Mouse (Mus musculus) hindbrain, embryonic 10.5 days (tissue): Measurements from ENCODE around the gene Kcnip1. TPM values are rescaled to one million over a fixed set of nuclear protein-coding genes. Genes with fewer than 3 reads are reported as not detected.

Experiments
- DNase-seq: peaks from one replicate; pipeline ENCODE4 v3.0.0-alpha.2; 2017; ENCODE audit warnings: low spot score
- H3K27ac ChIP-seq: fragments of 300-500 bp; sonication (generic); 2 replicates; pipeline ENCODE4 v1.5.1; 2016; ENCODE audit warnings: mild to moderate bottlenecking, moderate library complexity
- H3K27me3 ChIP-seq: fragments of 300-500 bp; sonication (generic); 2 replicates; pipeline ENCODE4 v1.6.1; 2016; ENCODE audit warnings: mild to moderate bottlenecking; ENCODE audit not compliant: poor library complexity, insufficient read depth, severe bottlenecking
- H3K36me3 ChIP-seq: fragments of 300-500 bp; sonication (generic); 2 replicates; pipeline ENCODE4 v1.6.1; 2016; ENCODE audit warnings: mild to moderate bottlenecking, moderate library complexity
- H3K4me1 ChIP-seq: fragments of 300-500 bp; sonication (generic); replicated peaks from 2 replicates; pipeline ENCODE4 v1.6.1; 2016; ENCODE audit warnings: mild to moderate bottlenecking
- H3K4me3 ChIP-seq: fragments of 300-500 bp; sonication (generic); 2 replicates; pipeline ENCODE4 v1.5.1; 2016; ENCODE audit warnings: mild to moderate bottlenecking, moderate library complexity
- H3K9me3 ChIP-seq: fragments of 300-500 bp; sonication (generic); 2 replicates; pipeline ENCODE4 v1.6.1; 2016; ENCODE audit warnings: mild to moderate bottlenecking, moderate library complexity
- WGBS: fragments of 180-500 bp; shearing (Covaris S2); methylation state at CpG from one replicate; pipeline ENCODE4 v1.1.7; 2016; 5-methylcytosine and 5-hydroxymethylcytosine counted together
- polyA plus RNA-seq: library from polyadenylated mRNA; unstranded; fragments of >200 nt; fragmentation: Nextera tagmentation; extraction: Ambion mirVana; gene quantifications from 2 replicates; pipeline ENCODE4 v1.2.1, GENCODE M21; 2016

Gene Kcnip1
- polyA plus RNA-seq, 1 experiment from 2014 or later: 9.5 TPM

GRCm38 (mm10) chr11:33627136-33627742 lies 365.7 kb downstream of the Kcnip1 start:
- no peaks in the 10 kb centered on the region for H3K27me3 ChIP-seq
- no peak for DNase-seq
- WGBS: 90% methylated on average over 4 of the region's 4 CpGs
- no peaks in the 10 kb centered on the region for H3K36me3 ChIP-seq
- no peaks in the 10 kb centered on the region for H3K9me3 ChIP-seq
- H3K27ac ChIP-seq: no peak overlapping the region
- H3K4me3 ChIP-seq: no peak overlapping the region
- H3K4me1 ChIP-seq: no peaks in the 10 kb centered on the region

DNA sequence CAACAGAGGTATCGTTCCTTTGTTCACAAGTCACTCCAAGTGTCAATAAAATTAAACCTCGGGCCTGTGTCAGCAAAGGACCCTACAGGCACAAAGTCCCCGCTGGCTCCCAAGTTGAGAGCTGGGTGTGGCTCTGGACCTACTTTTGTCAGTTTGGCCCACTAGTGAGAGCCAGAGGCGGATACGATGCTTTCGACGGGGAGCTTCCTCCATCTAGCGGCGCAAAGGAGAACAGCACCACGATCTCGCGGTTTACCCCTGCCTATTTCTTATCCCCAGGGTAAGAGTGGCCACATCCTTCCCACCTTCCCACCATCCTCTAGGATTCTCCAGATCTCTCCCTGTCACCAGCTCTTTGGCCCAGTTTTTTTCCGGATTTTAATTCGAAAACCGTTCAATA lies 378.7 kb downstream of the Kcnip1 start:
- no peaks in the 10 kb centered on the region for H3K9me3 ChIP-seq
- H3K4me1 ChIP-seq: no peaks in the 10 kb centered on the region
- no peak overlapping the region for H3K27ac ChIP-seq
- H3K27me3 ChIP-seq: no peaks in the 10 kb centered on the region
- H3K36me3 ChIP-seq: no peaks in the 10 kb centered on the region
- WGBS: 9% methylated on average over 15 of the region's 15 CpGs
- no peak overlapping the region for H3K4me3 ChIP-seq
- DNase-seq: peak; percentile 82

DNA sequence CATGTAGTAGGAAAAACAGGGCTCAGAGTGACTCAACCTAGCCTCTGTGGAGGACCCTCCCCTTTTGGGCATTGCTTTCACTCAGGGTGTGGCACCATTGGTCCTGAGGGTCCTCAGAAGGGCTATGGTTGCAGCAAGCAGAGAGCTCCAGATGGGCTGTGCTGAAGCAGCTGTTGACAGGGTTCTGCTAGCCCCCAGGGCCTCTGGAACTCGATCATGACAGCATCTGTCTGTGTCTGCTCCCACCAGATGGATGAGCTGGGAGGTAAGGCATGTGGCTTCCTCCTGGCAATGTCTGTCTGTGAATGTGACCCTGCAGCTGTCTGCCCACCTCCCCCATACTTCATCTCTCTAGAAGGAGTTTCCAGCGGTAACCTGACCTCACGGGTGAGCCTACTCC lies 385.2 kb downstream of the Kcnip1 start:
- Histone ChIP-seq H3K27me3 (no peaks in the 10 kb centered on the region), H3K4me3 (no peak overlapping the region), H3K27ac (peak overlapping the region; percentile 59; the same call in 1 of the 2 replicates), H3K36me3 (no peaks in the 10 kb centered on the region), H3K4me1 (peaks cover 18% of the 10 kb centered on the region), H3K9me3 (no peaks in the 10 kb centered on the region)
- 35% methylated on average over 3 of the region's 3 CpGs for WGBS
- DNase-seq: peak; percentile 60

DNA sequence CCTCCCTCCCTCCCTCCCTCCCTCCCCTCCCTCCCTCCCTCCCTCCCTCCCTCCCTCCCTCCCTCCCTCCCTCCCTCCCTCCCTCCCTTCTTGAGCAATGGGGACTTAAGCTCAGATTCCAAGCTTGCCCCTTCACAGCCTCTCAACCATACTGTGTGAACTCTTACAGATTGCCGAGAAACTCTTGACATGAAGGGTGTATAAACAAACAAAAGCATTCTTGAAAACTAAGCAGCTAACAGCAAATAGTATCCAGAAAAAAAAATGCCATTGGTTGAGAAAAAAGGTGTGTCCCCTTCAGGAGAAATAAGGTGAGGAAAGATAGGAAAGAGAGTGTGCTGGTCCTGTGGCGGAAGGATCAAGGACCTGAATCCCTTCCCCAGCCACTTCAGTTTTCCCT lies 389.8 kb downstream of the Kcnip1 start:
- H3K36me3 ChIP-seq: no peaks in the 10 kb centered on the region
- H3K27ac ChIP-seq: no peak overlapping the region
- H3K4me3 ChIP-seq: no peak overlapping the region
- H3K4me1 ChIP-seq: peaks cover 14% of the 10 kb centered on the region
- no peaks in the 10 kb centered on the region for H3K9me3 ChIP-seq
- WGBS: 76% methylated on average over 2 of the region's 2 CpGs
- DNase-seq: no peak
- no peaks in the 10 kb centered on the region for H3K27me3 ChIP-seq

- H3K9me3 ChIP-seq: no peaks in the 10 kb centered on the region
- 84% methylated on average over 4 of the region's 4 CpGs for WGBS
- no peak within 1 kb of the TSS for H3K4me3 ChIP-seq
Measured at GRCm38 (mm10) chr11:33598986-33599385, 394.0 kb downstream of the Kcnip1 start, which contains the start of gene D130052B06Rik. TSS of gene D130052B06Rik (plus strand) at chr11:33599302.

GRCm38 (mm10) chr11:33596655-33597054 lies 396.3 kb downstream of the Kcnip1 start:
- Histone ChIP-seq H3K36me3 (no peaks in the 10 kb centered on the region), H3K9me3 (no peaks in the 10 kb centered on the region), H3K27ac (no peak overlapping the region), H3K4me1 (no peaks in the 10 kb centered on the region), H3K27me3 (no peaks in the 10 kb centered on the region), H3K4me3 (no peak overlapping the region)
- 86% methylated on average over 4 of the region's 4 CpGs for WGBS
- DNase-seq: no peak

More at GRCm38 (mm10) chr11:33598986-33599385, 394.0 kb downstream of the Kcnip1 start, which contains the start of gene D130052B06Rik:
- DNase-seq: no peak
- no peaks in the 10 kb centered on the region for H3K4me1 ChIP-seq
- H3K27ac ChIP-seq: no peak within 1 kb of the TSS
- H3K27me3 ChIP-seq: no peaks in the 10 kb centered on the region
- no peaks in the 10 kb centered on the region for H3K36me3 ChIP-seq

GRCm38 (mm10) chr11:33592826-33593225 lies 400.1 kb downstream of the Kcnip1 start:
- no peak overlapping the region for H3K27ac ChIP-seq
- H3K36me3 ChIP-seq: no peaks in the 10 kb centered on the region
- no peaks in the 10 kb centered on the region for H3K27me3 ChIP-seq
- 82% methylated on average over 4 of the region's 4 CpGs for WGBS
- H3K4me1 ChIP-seq: no peaks in the 10 kb centered on the region
- H3K9me3 ChIP-seq: no peaks in the 10 kb centered on the region
- DNase-seq: no peak
- H3K4me3 ChIP-seq: no peak overlapping the region

GRCm38 (mm10) chr11:33590771-33591170 lies 402.2 kb downstream of the Kcnip1 start:
- Histone ChIP-seq H3K4me1 (no peaks in the 10 kb centered on the region), H3K4me3 (no peak overlapping the region), H3K36me3 (no peaks in the 10 kb centered on the region), H3K27me3 (no peaks in the 10 kb centered on the region), H3K27ac (no peak overlapping the region), H3K9me3 (no peaks in the 10 kb centered on the region)
- 86% methylated on average over 3 of the region's 3 CpGs for WGBS
- DNase-seq: no peak

- Histone ChIP-seq H3K9me3 (no peaks in the 10 kb centered on the region), H3K4me1 (no peaks in the 10 kb centered on the region), H3K36me3 (no peaks in the 10 kb centered on the region), H3K4me3 (no peak overlapping the region), H3K27me3 (no peaks in the 10 kb centered on the region), H3K27ac (no peak overlapping the region)
- DNase-seq: no peak
- 85% methylated on average over 6 of the region's 6 CpGs for WGBS
Measured at GRCm38 (mm10) chr11:33586614-33587013, 406.3 kb downstream of the Kcnip1 start.

GRCm38 (mm10) chr11:33579621-33580020 lies 413.3 kb downstream of the Kcnip1 start:
- Histone ChIP-seq H3K9me3 (no peaks in the 10 kb centered on the region), H3K4me1 (no peaks in the 10 kb centered on the region), H3K27me3 (no peaks in the 10 kb centered on the region), H3K36me3 (no peaks in the 10 kb centered on the region), H3K27ac (no peak overlapping the region), H3K4me3 (no peak overlapping the region)
- DNase-seq: no peak
- WGBS: 72% methylated on average over 3 of the region's 3 CpGs

Other genes starting within 250 kb of the Kcnip1 start
- gene Kcnmb1, start 30.1 kb downstream of the Kcnip1 start, polyA plus RNA-seq: 0.20 and 0.26 TPM in 2 replicates
- gene Lcp2, start 53.8 kb upstream of the Kcnip1 start, polyA plus RNA-seq: 2.7 and 3.0 TPM in 2 replicates
- gene 4930469K13Rik, start 105.4 kb upstream of the Kcnip1 start, polyA plus RNA-seq: not detected in 2 replicates
- gene Foxi1, start 214.9 kb upstream of the Kcnip1 start, polyA plus RNA-seq: 0.17 TPM in 1 of 2 replicates, not detected in the other